Mouse (Mus musculus): ENCODE results near the gene Fuk.
"Not testable (repeated sequence)": the region's sequence is repeated elsewhere in the genome, so short reads cannot be mapped to it uniquely, and the experiment has no call there.

The Fuk gene

DNA sequence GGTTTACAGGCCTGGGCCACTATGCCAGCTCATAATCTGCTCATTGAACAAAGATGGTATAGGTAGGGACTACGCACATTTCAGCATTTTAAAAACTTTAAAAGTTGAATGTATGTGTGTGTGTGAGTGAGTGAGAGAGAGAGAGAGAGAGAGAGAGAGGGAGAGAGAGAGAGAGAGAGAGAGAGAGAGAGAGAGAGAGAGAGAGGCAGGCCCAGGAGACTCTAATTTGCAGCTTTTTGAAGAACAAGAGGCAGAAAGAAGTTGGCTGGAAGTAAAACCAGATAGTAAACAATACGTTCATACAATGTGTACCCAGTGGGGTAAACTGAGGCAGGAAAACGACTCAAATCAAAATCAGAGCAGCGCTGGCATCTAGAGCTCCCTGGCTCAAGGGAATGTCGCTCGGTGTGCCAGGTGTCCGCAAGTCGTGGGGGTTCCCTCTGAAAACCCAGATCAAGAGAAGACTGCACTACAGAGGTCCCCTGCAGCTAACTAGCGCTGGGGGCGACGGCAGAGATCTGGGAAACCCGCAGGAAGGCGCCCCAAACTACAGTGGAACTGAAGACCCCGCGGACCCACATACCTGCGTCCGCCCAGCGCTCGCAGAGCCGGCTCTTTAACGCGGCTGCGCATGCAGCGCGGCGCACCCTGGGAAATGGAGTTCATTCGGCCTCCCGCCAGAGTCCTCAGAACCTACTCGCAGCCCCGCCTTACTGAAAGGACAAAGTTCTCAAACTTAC, at the start of gene Fuk:
TSS of gene Fuk (minus strand) at position 650 of the 740 bp plus-strand sequence.
- peak; percentile 90 for DNase-seq (ENCODE audit: low spot score)

- DNase-seq (ENCODE audit: low spot score), result no peak
These were observed 47.8 kb upstream of the Fuk start for GRCm38 (mm10) chr8:110950065-110950484.

GRCm38 (mm10) chr8:110945716-110946115, 43.4 kb upstream of the Fuk start:
- DNase-seq (ENCODE audit: low spot score), result no peak

GRCm38 (mm10) chr8:110944276-110944876, 42.1 kb upstream of the Fuk start:
- DNase-seq (ENCODE audit: low spot score), result no peak

DNA sequence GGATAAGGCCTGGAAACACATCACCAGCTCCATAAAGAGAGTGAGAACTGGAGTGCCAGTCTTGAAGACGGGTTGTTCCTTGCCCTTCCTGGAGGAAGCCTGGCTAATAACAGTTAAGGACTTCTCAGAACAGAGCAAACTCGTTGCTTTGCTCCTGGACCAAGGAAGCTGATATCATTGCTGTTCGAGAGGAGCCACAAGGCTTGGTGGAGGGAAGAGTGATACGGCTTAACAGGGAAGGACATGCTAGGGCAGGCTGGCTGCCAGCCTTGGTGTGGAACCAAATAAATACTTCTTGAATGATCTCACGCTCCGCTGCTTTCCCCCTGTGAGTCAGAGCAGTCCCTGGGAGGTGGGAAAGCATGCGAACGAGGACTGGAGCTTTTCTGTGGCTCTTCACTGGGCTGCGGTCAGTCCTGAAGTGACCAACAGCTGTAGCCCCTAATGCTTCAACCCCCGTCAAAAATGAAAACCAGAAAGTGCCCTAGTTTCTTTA, 39.2 kb upstream of the Fuk start:
- DNase-seq (ENCODE audit: low spot score), result peak; percentile 35

GRCm38 (mm10) chr8:110940682-110941452, 38.6 kb upstream of the Fuk start:
- no peak for DNase-seq (ENCODE audit: low spot score)

- DNase-seq (ENCODE audit: low spot score), result no peak
These were observed 36.7 kb upstream of the Fuk start for GRCm38 (mm10) chr8:110938882-110939589.

DNA sequence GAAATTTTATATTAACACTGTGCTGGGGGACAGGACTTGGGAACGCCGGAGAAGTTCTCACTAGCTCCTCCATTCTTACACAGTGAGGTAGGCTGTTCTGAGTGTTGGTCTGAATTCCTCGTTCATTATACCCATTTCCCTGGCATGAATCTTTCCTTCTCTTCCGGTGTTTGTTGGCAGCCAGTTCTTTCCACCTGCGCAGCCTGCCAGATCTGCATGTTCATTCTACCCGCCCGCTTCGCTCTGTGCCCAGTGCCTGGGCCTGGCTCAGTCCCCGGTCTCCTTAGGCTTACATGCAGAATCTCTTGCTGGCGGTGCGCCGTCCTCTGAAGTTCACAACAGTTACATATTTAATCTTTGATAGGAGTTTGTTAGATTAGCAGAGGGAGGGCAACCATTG, 33.9 kb upstream of the Fuk start:
- no peak for DNase-seq (ENCODE audit: low spot score)

- DNase-seq (ENCODE audit: low spot score), result no peak
These were observed 31.0 kb upstream of the Fuk start for GRCm38 (mm10) chr8:110933272-110933671.

DNA sequence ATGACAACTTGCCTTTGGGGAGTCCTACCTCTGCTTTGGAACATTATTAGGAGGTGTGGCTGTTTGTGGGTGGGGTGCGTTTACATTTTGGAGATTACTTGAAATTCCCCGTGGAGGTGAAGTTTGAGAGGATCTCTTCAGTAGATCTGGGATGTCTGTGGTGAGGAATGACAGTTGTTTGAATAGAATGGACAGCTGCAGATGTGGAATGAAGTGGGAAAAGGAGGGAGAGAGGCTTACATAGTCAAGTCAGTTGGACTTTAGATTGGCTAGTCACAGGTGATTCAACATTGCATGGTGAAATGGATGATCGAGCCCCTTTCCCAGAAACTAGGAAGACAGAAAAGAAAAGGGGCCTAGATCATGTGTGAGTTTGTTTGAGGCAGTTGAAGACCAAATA, 30.2 kb upstream of the Fuk start:
- no peak for DNase-seq (ENCODE audit: low spot score)

DNA sequence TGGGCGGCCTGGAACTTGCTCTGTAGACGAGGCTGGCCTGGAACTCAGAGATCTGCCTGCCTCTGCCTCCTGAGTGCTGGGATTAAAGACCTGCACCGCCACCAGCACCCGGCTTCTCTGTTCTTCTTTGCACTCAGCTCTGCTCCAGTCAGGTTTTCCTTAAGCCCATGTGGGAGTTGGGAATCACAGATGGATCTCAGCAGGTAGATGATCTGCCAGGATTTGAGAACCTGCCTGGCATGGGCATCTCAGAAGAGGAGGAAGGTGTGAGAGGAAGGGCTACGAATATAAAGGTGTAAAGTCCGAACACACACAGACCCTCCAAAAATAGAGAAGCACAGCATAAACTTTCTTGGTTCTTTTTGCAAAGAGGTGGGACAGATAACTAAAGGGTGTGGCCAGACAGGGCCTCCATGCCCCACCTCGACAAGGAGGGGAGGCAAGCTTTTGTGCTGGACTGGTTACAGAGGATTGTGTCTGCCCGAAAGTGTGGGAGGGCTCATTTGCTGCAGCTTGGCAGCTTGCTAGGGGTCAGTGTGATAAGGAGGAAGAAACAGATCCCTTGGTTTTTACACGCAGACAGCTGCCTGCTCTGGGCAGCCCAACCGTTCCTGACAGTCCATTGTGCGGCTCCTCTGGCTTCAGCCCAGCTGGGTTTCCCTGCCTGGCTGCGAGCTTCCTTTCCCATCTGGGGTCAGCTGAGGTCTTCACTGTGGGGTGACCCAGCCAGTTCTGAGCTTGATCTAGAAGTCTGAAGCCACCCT, 29.1 kb upstream of the Fuk start:
- peak; percentile 32 for DNase-seq (ENCODE audit: low spot score)

- DNase-seq (ENCODE audit: low spot score), result not testable (repeated sequence)
These were observed 27.4 kb upstream of the Fuk start for GRCm38 (mm10) chr8:110929672-110930071.

GRCm38 (mm10) chr8:110929066-110929465, 26.8 kb upstream of the Fuk start:
- DNase-seq (ENCODE audit: low spot score), result no peak

DNA sequence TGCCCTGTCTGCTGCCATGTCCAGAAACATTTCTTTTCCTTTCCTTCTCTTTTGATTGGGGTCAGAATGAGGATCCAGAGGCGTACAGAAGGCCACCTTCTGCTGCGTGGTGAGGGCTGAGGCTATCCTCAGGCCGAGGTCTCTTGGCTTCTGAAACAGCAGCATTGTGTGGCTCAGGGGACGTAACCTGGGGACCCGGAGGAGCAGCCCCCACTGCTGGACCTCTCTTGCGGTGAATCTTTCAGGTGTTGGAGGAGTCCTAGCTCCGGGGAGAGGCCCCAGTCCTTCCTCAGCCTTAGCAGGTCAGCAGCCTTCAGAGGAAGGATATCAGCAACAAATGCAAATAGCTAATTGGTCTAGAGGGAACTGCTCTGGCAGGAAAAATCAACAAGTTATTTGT, 26.1 kb upstream of the Fuk start:
- DNase-seq (ENCODE audit: low spot score), result no peak

GRCm38 (mm10) chr8:110926690-110927089, 24.4 kb upstream of the Fuk start:
- no peak for DNase-seq (ENCODE audit: low spot score)

DNA sequence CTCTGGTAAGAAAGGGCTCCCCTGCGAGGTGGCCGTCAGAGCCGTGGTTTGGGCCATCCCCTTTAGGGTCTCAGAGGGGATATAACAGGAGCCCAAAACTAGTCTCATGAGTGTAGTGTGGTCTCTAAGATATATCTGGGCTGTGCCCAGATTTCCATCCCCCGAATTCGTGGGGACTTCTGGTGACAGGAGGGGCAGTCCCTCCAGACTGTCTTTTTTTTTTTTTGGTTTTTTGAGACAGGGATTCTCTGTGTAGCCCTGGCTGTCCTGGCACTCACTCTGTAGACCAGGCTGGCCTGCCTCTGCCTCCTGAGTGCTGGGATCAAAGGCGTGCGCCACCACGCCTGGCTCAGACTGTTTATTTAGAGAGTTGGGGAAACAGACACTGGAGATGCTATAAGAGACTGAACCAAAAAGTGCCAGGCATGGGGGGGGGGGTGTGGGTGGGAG, 23.4 kb upstream of the Fuk start:
- no peak for DNase-seq (ENCODE audit: low spot score)

DNA sequence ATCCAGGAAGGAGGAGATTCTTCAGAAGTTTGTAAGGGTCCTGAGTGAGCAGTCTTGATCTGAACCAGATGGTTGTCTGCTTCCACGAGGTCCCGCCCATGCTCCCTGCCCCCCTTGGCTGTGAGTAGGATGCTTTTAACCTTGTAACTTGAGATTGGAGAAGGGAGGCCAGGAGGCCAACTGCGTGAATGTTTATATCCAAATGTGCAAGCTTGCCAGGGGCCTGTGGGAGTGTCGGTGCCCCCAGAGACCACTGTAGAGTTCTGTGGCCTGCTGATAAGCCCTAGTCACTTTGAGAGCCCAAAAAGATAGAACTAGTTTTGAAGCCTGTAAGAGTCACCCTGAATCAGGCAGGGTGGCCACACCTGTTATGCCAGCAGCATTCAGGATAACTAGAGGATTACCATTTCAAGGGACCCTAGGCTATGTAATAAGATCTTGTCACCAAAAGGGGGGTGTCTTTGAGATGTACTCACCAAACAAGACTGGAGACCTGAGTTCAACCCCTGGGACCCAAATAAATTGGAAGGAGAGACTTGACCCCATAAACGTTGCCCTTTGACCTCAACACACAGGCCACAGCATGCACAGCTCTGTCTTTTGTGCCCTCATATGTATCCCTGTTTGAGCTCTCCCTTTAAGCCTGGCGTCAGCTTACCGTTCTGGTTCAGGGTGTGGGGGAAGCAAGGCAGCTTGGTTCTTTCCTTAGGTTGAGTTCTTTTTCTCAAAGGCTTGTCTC, 19.4 kb upstream of the Fuk start:
- peak; percentile 90 for DNase-seq (ENCODE audit: low spot score)

DNA sequence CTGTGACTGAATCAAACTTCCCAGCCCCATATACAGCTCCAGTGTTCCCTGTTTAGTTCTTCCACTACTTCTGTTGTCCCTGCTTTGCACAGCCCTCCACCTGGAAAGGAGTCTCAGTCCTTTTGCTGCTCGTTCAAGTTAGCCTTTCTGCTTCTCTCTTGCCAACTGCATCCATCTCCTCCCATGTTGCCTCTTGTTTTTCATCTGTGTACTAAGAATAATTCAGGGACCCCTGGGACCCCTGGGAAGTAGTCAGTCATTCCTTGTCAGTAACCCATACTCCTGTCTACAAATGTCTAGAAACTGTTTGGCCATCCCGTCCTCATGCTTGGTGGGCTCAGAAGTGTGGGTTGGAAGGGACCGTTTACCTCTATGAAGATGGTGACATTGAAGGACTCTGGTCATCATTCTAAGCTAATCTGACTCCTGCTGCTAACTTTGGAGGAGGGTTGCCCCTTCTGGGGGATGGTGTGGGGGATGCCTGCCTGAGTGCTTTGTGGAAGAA, 18.5 kb upstream of the Fuk start:
- DNase-seq (ENCODE audit: low spot score), result no peak

DNA sequence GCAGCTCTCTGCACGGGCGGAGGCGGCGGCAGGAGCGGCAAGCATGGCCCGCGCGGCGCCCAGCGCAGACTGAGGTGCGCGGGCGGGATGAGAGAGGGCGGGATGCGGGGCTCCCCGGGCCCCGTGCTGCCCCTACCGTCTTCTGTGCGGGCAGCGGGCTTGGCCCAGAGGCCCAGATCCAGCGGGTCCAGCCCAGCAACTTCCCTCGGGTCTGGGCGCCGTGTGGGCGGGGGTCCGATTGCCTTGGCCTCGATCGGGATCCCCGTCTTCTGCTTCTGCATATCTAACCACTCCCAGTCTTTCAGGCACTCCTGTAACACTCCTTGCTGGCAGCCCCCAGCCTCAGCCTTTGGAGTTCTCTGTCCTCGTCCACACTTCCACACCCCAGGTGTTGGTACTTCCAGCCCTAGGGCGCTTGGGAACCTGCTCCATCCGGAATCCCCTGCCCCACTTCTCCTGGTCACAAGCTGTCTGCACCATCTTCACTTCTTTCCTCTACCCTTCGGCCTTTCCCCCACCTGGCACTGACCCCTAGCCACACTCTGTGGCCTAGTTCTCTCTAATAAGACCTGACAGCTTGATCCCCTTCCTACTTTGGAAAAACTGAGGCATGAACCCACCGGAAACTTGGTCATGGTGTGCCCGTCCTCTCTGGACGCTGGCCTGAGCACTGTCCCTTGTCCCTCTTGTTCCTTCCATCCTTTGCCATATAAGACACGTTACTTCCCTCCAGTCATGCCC, 17.9 kb upstream of the Fuk start:
- peak; percentile 46 for DNase-seq (ENCODE audit: low spot score)
